Mouse (Mus musculus) spleen, adult 18-20 months (tissue): ENCODE measurements around the gene Dock8.

Source experiments
- DNase-seq, 2 experiments: peaks; one replicate each; pipeline ENCODE4 v3.0.0; 2022; ENCODE audit warnings: mixed read lengths in 2 of 2

Dock8 gene

DNA sequence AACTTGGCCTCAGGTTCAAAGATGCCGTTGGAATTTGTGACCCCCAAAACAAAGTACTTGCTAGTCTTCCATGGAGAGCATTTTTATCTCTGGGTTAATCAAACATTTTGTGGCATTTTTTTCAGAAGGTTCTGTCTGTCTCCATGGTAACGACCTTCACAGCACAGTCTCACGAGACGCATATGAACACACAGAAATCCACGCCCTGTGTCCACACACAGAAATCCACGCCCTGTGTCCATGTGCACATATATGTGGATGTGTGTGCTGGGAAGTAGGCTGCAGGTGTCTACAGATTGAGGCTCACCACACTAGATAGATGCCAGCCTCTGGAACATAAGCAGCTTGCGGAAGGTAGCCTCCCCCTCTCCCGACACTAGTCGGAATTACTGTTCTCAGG is 66.9 kb downstream of the Dock8 start:
- no peak for DNase-seq

DNA sequence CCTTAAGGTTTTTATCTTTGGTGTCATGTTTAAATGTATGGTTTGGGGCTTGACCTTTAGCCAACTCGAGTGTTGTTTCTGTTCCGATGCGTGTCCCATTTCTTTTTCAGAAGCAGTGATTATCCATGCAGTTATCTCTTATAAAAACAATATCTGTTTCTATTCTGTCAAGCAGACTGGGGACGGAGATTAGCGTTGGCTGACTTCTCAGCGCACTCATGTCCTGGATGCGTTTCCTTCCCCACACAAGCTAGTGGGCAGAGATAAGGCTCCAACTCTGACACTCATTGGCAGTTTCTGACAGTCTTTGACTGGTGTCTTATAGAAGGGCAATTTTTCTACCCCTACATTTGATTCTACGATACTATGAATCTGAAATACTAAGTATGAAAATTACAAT is 69.2 kb downstream of the Dock8 start:
- DNase-seq, result no peak

DNA sequence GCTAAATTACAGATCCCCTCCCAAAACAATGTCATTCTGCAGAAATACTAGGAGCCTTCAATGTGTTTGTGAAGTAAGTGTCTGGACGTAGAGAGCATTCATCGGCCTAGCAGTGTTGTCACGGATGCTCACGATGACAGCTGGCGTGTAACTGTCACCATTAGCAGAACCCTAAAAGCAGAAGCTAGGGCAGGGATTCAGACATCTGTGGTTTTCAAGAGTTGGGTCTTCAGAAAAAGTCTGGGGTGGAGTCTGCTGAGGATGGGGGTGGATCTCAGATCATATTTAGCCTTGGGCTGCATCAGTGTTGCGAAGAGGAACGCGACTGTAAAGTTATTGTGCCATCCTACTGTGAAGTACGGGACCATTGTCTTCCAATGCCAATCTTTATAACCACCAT is 73.2 kb downstream of the Dock8 start:
- DNase-seq, result no peak

DNA sequence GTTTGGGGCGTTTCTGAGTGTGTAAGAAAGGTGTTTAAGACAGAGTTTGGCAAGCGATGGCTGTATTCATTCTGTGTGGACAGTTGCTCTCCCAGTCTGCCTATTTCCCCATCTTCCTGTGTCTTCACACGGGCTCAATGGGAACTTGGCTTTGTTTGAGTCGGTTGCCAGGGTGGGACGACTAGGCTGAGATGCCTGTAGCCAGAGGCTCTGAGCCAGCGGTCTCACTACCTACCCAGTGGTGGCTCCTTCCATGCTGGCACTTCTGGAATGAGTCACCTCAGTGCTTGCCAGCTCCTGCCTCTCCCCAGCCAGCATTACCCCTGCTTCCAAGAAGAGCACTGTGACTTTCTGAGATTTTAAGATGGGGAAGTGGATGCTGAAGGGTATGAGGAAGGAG is 75.4 kb downstream of the Dock8 start:
- DNase-seq, result no peak

DNA sequence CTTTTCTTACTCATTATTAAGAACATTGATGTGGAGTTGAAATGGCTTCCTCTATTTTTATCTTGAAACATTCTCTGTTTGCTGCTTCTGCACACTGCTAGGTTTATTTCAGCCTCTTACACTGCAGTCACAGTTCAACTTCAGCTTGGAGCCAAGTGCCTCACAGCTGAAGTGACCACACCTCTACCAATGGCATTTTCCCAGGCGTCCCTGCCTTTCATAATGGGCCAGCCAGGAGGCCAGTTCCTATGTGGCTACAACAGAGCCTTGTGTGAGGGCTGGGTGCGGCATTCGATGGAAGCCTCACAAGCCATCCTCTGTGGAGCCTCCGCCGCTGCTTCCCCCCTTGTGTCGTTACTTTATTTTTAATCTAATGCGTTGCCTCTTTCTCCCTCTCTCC is 78.3 kb downstream of the Dock8 start:
- no peak for DNase-seq

DNA sequence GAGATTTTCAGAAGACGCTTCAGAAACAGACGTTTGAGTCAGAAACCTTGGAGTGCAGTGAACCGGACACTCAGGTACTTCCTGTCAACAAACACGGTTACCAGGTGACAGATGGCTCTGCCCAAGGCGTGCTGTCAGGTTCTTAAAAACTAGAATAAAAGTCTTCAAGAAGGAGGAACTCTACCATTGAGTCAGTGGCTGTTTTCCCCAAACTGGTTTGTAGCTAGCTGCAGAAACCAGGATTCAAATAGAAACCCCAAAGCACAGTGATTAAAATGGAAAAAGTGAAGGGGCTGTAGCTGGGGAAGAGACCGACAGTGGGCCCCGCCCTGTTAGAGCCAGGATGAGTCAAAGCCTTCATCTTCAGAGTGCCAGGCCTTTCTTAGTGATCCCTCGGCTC is 78.8 kb downstream of the Dock8 start:
- no peak for DNase-seq

DNA sequence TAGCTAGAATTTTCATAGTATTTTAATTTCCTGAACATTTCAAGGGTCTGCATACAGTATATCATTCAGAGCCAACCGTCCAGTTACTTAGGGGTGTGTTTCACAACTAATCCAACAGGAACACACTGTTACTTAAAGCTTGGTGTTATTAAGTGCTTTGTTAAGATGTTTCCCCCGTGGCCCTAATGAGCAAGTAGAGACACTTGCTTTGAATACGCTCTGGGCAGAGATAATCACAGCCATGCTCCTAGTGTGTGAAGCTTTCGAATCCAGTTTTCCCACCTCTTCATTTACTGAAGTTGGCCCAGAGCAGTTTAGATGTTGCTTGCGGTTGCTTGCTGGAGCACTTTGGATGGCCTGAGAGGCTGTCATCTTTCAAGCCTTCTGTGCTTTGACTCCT is 80.8 kb downstream of the Dock8 start:
- DNase-seq, result no peak

DNA sequence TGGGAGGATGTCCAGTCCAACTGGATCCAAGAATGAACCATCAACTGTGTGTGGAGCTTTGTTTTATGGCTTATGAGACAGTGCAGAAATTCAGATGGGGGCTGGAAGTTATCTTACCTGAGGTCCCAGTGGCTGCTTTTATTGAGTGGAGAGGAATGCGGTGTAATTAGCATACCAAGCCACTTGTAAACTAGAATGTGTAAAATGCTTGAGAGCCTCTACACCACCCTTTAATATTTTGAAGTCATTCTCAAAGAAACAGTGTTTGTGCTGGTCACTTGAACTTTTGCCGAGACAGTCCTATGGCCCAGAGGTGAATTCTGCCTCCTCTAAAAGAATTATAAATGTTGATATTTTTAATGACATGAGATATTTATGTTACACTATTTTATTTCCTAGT is 83.5 kb downstream of the Dock8 start:
- no peak for DNase-seq

DNA sequence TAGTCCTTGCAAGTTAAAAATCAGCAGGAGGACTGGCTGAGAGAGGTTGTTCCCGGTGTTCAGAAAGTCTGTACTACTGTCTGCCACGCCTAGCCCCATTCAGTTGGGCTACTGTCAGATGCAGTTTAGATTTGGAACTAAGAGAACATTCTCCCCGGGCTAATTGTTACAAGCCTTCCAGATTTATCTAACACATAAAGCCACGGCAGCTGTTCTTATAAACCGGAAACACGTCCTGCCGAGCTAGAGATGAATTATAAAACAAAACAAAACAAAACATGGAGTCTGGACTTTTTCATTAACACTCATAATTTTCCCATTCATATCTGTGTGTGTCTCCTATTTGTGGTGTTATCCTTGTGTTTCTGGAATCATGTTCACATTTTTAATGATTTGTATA is 87.8 kb downstream of the Dock8 start:
- DNase-seq, result no peak

DNA sequence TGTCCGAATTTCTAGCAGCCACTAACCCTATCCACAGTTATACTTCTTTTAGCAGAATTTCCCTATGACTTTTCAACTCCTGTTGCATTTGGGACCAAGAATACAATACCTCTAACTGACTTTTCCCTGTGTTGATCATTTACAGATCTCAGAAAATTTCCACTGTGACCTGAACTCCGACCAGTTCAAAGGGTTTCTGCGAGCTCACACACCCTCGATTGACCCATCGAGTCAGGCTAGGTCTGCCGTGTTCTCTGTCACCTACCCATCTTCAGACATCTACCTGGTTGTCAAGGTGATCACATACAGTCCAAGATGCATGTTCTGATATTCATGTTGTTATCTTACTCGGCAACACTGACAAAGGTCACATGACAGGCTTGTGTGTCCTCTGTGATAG is 90.4 kb downstream of the Dock8 start:
- DNase-seq, result no peak

DNA sequence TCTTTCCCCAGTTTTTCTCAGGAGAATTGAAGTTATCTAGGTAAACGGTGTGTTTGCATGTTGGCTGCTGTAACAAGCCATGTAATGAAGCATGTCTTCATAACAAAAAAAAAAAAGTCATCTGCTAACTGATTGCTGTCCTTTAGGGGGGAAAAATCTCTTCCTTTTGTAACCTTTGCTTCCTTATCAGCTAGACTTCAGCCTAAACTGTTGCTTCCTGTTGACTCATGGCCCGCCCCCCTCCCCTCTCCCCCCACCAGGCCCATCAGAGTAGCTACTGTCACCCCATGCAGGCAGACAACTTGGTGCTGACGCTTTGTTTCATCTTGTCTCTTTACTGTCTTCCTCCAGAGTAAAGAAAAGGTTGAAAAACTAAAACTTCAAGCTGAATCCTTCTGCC is 95.8 kb downstream of the Dock8 start:
- DNase-seq, result no peak

DNA sequence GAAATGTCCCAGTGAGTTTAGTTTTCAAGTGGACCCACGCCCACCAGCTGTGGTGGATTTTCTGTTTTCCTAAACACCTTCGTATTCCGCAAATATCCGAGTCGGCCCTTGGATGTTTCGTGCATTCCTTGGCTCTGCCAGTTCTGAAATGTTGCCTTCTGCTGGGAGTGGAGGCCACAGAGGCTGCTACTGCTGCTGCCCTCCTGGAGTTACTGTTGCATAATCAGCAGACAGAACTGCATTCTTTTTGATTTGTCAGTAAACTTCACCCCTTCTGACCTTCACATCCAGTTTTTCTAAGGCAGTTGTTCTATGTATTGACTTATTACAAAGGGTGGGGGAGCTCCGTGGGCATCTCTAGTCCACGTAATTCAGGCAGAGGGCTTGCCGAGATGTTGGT is 97.0 kb downstream of the Dock8 start:
- DNase-seq, result no peak

DNA sequence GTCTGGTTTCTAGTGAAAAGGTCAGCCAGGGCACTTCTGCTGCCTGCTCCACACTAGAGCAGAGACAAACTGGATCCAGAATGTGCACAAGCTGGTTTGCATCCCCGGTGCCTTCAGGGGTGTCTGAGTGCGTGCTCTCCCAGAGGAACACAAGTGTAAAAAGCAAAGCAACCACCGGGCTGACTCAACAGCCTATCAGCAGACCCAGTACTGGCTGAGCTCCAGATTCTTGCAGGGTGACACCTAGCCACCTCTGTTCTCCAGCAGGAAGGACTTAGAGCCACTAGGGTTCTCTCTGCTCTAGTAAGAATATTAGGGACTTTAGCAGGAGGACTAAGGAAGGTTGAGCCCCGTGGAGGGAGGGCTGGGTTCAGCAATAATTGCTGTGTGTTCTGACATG is 97.7 kb downstream of the Dock8 start:
- DNase-seq, result no peak

DNA sequence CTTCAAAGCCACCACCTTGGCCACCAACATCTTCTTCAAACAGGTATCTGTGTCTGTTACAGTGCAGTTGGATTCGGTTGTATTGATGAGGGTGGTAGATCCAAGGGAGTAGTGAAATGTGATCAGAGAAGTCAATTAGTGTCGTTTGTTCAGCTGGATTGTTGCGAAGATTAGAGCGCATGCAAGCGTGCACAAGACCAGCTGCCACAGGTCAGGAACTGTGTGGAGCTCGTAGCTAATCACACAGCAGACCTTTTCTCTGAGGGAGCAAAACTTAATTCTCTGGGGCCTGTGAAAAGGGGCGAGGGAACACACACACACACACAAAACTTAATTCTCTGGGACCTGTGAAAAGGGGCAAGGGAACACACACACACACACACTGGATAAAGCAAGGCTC is 98.2 kb downstream of the Dock8 start:
- no peak for DNase-seq

DNA sequence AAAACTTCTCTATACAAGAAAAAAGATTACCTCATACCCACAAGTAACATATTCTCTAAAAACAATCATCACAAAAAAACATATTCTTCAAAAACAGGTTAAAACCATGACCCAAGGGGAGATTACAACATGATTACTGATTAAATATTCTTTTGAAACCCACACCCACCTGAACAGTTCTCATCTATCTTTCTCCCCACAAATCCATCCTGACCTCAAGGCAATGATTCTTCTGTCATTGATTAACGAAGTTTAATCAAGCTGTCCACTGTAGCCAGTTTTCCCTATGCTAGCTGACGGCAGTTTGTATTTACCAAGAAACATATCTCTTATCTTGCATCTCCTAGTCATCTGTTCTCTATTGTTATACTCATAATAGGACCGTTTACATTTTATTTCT is 98.6 kb downstream of the Dock8 start:
- DNase-seq, result no peak

DNA sequence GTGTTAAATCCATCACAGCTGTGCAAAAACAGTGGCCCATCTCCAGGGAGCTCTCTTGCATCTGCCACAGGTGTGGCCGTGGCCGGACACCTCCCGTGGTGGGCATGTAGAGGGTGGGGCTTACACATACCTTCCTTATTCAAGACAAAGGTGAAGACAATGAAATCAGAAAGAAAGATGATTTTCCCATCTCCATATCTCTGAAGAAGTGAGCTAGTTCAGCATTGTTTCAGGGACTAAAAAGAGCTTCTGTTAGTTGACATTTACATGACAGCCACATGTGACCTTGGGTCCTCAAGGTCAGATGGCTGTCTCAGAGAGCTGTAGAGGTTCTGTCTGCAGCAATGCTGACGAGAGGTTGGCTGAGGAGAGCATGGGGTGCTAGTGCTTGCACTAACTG is 99.6 kb downstream of the Dock8 start:
- no peak for DNase-seq

DNA sequence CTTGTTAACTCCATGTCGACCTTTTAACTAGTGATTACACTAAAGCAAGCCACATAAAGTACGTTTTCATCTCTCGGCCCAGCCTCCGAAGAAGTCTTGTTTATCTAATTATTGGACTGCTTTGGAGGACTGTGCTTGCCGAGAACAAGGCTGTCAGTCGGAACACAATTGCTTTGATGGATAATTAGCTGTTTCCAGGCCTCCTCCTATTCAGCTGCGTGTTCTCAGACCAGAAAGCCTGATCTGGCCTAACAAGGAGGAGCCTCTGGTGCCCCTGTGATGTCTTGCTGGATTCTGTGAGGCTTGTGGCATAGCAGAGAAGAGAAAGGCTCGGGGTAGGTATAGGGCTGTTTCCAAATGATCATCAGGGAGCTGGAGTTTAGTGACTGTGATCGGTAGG is 106.3 kb downstream of the Dock8 start:
- DNase-seq, result no peak

DNA sequence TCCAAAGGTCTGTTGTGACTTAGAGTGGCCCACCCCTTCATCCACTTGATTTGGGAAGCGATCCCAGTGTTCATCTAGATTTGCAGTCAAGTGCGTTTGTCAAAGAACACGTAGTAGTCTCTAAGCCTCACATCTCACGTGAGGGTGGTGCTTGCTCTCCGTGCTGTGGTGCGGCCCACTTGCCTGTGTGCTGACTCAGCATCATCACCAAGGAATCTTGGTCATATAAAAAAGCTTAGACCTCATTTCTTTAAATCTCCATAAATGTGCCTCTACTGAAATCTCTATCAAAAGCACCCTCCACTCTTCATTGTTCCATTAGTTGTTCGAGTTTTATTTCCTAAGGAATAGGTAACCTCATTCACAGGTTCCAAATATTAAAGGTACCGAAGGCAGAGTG is 107.0 kb downstream of the Dock8 start:
- DNase-seq, result no peak

DNA sequence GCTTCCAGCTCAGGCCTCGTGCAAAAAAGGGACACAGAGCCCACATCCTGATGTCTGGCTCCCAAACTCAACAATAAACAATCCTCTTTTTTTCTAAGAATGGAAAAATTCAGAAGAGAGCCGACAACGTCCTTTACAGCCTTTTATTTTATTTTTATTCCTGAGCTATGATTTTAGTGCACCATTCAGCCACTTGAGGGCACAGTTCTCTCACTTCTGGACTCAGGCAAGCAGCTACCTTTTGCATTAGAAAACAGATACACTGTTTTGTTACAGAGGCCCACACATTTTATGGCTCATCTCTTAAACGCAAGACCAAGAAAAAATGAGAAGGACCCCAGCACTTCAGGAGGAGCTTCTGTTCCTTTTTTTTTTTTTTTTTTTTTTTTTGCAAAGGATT is 108.1 kb downstream of the Dock8 start:
- no peak for DNase-seq

DNA sequence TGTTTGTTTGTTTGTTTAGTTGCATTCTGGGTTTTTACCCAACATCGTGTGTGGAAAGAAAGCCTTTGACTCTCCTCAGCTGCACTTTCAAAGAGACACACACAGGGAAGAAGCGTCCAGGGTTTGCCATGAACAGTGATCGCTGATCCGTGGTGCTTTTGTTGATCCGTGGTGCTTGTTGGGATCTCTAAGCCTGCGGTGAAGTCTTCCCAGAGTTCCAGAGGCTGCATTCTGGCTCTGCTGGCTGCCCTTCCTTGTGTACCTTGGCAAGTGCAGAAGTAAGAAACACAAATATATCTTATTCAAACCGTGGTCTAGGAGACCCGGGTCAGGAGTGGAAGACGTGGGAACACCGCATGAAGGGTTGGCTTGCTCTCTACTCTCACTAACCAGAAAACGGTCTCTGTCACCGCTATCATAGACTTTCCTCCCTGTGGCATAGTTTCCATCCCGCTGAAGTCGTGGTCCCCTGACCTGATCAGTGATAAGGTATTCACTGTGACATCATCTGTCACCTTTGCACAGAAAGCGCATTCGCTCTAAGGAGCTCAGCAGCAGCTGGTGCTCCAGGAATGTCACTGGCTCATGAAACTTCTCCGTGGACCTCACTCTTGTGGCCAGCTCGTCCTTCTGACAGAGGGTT is 112.4 kb downstream of the Dock8 start:
- no peak for DNase-seq

DNA sequence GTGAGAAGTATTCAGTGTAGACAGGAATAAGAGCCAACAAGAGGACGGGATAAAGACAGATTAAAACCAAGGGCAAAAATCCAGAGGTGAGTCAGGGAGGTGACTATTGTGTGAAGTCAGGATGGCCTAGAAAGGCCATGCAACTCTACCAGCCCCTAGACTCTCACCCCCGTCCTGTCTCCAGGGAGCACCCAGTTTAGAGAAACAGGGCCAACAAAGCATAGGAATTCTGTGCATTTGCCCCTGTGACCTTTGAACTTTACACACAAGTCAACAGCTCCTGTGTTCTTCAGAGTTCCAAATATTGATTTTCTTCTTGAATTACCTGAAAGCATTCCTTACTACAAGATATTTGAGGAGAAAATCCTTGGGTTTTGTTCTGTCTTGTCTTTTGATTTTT is 117.6 kb downstream of the Dock8 start:
- no peak for DNase-seq

DNA sequence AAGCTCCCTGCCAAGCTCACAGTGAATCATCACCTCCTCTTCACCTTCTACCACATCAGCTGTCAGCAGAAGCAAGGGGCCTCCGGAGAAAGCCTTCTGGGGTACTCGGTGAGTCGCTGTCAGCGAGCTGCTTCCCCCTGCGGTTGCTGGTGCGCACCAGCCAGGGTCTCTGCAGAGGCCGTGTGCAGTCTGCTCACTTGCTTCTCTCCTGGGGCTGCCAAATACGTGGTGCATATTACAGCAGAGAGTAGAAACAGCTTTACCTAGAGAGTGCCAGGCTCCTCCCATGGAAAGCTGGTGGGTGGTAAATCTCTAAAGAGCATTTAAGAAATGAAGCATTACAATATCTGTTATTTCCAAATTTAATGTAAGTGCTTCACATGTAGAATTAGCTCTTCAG is 123.1 kb downstream of the Dock8 start:
- no peak for DNase-seq

DNA sequence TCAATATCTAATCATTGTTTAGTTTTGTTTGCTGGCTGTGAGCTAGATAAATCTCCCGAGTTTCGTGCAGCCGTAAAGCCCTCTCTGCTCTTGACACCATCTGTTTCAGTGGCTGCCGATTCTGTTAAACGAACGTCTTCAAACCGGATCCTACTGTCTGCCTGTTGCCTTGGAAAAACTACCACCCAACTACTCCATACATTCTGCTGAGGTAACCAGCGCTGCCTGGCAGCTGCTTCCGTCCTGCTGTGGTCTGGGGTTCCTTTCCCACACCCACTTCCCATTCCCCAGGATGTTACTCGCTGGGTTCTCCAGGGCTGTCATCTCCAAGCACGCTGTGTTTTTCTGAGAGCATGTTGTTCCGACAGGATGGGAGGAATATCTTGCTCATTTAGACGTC is 123.7 kb downstream of the Dock8 start:
- no peak for DNase-seq

DNA sequence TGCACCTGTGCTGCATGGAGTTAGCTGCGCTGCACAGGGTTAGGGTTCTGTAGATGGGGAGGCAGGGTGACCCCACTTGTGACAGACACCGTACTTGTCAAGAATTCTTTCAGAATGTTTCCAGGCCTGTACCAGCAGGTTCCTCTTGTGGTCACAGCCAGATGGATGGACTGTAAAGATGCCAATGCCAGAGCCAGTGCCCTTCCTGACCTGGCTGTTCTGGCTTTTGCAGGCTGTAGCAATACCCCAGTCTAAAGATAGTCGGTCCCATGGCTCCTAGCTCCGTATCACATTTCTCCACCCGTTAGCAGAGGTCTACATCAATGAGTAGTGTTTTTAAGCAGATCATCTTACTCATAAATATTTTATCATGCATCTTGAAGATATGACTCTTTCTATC is 124.1 kb downstream of the Dock8 start:
- DNase-seq, result no peak

DNA sequence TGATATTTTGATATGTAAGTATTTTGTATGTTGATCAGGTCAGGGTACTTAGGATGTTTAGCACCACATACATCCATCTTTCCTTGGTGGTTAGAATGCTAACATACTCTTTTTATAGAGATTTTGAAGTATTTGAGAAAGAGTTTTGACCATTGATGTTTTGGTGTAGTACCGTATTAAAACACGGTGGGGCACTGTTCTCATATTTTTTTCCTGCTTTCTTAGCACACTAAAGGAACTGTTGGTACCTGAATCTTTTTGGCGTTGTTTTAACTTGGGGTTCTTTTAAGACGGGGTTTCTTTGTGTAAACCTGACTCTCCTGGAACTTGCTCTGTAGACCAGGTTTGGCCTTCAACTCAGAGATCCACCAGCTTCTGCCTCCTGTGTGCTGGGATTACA is 133.0 kb downstream of the Dock8 start:
- no peak for DNase-seq

DNA sequence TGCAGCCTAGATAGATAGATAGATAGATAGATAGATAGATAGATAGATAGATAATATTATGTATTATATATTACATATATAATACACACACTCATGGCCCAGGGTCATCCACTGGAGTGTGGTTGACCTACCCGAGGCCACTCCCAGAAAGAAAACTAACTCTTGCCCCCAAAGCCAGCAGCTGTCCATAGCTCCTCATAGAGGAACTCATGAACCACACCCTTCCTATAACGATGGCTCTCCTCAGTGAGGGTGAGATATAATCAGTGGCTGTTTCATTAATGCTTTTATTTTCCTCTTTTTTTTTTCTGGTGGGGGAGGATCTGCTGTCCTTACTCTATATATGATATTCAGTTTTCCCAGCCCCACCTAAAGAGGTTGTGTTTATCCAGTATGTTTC is 134.6 kb downstream of the Dock8 start:
- DNase-seq, result no peak
